Mouse (Mus musculus) ovary, adult 18-20 months (tissue): ENCODE measurements around the gene Nudt14.
A peak's percentile ranks its signal among the peaks of the same experiment; 100 is the strongest.

ENCODE experiments used
- DNase-seq: peaks from one replicate; pipeline ENCODE4 v3.0.0; 2022; ENCODE audit warnings: low spot score, mixed read lengths

Nudt14 gene

DNA sequence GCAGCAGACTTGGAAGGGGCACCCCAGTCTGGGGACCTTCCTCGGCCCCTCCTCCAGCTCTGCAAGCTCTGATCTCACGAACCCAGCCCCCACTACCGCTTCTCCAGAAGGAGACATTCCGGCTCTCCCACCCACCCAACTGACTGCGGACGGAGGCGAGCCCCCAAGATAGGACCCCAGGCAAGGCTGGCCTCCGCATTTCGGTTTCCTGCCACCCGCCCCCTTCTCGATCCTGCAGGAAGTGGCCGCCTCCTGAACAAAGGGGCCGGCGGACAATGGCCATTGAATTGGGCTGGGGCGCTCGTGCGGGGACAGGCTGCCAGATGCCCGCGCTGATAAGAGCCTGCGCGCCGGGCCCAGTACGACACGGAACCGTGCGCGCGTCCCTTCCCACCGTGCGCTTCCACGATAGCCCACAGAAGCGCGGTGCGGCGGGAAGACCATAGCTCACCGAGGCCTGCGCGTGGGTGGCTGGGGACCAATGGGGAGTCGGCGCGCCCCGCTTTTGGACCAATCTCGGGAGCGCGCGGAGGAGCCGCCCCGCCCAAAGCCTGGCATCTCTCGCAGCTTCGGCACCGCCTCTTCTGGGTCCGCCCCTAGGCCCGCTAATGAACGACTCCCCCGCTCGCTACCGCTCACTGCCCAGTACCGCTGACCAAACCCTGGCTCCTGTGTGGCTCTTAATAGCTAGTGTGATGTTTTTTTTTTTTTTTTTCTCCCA is 8.3 kb upstream of the Nudt14 start:
- peak; percentile 86 for DNase-seq

DNA sequence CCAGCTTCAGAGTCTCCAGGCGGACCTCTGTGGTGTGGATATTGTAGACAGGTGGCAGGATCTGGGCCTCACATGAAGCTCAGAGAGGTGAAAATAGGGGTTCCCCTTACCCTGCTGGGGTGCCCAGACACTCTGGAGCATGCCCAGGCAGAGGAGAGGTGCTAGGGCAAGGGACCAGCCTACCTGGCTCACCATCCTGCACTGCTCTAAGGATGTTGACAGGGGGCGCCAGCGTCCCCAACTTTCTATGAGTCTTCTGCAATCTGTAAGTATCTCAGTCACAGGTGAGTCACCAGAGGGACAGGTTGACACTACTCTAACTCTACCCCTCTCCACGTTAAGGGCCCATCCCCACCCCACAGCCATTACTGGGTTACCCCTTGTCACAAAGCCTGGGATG is 5.4 kb upstream of the Nudt14 start:
- no peak for DNase-seq

- no peak for DNase-seq
Observed at GRCm38 (mm10) chr12:112943669-112944068, 1.7 kb upstream of the Nudt14 start.

DNA sequence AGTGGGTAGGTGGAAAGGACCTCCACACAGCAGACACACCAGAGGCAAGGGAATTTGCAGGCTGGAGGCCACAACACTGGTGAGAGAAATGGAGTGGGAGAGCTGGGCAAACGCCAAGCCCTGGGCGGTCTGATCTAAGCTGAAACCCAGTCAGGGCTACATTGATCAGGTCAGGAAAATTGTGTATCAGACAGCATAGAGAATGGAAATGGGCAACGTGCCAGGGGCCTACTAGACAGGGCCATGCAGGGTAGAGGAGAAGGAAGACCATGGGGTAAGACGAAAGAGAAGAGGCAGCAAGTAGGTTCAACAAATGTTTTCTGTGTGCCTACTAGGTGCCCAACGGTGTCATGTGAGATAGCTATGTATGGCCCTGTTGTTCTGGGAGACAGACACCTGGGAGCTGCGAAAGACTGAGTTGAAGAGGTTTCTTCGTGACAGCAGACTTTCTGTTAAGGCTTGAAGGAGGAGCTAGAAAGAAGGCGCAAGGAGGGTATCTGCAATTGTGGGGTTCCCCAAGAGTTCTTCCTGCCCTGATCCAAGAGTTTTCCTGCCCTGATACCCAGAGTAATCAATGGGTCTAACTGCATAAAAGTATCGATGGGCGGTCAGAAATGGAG is 658 bp downstream of the Nudt14 start:
- peak; percentile 23 for DNase-seq

DNA sequence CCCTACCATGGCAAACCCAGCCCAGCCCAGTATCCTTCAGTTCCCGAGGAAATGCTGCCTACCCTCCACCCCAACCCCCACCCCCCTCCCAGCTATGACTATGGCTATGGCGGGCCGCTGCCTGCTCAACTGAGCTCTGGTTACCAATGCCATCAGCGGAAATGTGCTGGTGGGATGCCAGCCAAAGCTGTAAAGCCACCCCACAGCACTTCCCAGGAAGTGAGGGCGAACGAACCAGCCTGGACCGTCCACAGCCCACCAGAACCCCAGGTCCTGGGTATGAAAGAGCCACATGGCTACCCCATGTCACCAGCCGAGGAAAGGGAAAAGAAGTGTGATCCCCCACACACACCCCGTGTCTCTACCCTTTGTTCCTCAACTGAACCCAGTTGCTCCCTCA is 1.2 kb downstream of the Nudt14 start:
- no peak for DNase-seq

- DNase-seq, result no peak
Observed at GRCm38 (mm10) chr12:112940238-112940637, 1.7 kb downstream of the Nudt14 start.

GRCm38 (mm10) chr12:112938873-112939565 is 2.9 kb downstream of the Nudt14 start:
- no peak for DNase-seq

- DNase-seq, result no peak
Observed at GRCm38 (mm10) chr12:112938366-112938765, 3.6 kb downstream of the Nudt14 start.

- no peak for DNase-seq
Observed at GRCm38 (mm10) chr12:112937906-112938305, 4.0 kb downstream of the Nudt14 start.

DNA sequence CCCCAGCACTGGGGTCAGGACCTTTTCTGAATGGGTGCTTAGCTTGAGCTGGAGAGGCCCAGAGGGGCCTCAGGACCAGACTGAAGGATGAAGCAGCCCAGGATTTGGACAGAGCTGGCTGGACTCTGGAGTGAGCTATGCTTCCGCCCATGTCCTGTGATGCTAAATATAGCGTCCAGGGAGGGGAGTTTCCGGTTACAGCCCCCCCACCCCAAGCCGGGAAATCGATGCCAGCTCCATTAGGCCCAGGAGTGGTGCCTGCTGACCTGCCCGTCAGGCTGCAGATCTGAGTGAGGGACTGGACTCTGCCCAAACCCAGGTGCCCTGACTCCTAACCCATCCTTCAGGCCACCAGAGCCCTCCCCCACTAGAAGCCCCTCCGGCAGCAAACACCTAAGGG is 9.3 kb downstream of the Nudt14 start:
- no peak for DNase-seq

GRCm38 (mm10) chr12:112929562-112930352 is 12.2 kb downstream of the Nudt14 start, which contains the start of gene Jag2:
Gene Jag2 (minus strand): TSS chr12:112929776.
- no peak for DNase-seq

DNA sequence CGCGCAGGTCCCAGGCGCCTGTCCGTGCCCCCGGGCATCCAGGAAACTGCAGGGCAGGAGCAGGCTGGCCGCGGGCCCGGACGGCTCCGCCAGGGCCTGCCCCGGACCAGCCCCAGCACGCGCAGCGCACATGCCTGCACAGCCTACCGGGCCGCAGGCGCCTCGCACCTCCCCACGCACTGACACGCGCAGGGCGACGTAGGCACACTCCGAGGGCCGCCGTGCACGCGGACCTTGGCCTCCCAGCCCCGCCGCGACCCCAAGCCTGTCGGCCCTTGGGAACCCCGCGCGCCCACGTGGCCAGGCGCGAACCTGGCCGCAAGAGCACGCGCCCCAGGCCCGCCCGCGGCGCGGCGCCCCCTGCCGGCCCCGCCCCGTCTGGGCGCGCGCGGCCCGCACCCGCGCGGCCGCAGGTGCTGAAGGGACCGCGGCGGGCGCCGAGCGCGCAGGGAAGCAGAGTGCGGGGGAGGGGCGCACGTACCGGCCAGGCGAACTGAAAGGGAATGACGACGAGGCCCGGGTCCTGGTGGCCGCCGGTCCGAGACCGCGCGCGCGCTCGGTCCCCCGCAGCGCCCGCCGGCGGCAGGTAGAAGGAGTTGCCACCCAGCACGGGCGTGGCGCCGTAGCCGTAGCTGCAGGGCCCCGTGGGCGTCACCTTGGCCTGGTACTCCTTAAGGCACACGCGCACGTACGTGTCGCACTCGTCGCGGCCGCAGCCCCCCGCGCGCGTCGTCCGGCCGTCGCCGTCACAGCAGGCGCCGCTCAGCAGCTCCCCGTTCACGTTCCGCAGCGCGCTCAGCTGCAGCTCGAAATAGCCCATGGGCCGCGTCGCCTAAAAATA is 13.3 kb downstream of the Nudt14 start:
- no peak for DNase-seq

GRCm38 (mm10) chr12:112927265-112927664 is 14.7 kb downstream of the Nudt14 start:
- DNase-seq, result no peak

- no peak for DNase-seq
Observed at GRCm38 (mm10) chr12:112925950-112926349, 16.0 kb downstream of the Nudt14 start.

- DNase-seq, result no peak
Observed at GRCm38 (mm10) chr12:112922541-112922940, 19.4 kb downstream of the Nudt14 start.

DNA sequence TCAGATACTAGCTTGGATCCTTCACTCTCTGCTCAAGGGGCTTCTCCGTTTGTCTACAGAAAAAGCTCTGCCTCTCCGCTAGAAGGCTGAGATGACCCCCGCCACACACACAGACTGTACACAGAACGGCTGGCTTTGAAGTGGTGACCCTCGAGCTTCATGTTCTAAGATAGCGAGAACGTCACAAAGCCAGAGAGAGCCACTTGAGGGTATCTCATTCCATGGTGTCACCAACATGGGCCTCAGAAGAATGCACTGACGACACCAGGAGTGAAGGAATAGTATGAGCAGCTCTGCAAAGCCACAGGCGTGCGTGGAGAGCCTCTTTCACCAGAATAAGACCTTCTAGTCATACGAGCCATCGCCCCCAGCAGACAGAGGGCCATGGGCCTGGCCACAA is 20.4 kb downstream of the Nudt14 start:
- no peak for DNase-seq

DNA sequence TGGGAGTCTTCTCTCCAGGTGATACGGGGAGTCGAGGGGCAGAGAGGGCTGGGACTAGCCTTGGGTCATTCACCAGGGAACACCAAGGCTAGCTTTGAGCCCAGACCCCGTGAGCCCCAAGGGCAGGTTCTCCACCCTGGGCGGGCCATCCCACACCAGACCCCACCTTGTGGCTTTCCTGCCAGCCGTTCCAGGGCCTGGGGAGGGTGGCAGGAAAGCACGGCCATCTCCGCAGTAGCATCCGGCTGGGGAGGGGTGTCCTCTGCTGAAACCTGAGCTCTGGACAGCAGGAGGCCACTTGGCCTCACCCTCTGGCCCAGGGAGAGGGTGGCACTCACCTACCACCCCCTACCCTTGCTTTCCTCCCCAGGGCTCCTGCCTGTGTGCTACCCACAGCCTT is 24.0 kb downstream of the Nudt14 start:
- DNase-seq, result no peak

DNA sequence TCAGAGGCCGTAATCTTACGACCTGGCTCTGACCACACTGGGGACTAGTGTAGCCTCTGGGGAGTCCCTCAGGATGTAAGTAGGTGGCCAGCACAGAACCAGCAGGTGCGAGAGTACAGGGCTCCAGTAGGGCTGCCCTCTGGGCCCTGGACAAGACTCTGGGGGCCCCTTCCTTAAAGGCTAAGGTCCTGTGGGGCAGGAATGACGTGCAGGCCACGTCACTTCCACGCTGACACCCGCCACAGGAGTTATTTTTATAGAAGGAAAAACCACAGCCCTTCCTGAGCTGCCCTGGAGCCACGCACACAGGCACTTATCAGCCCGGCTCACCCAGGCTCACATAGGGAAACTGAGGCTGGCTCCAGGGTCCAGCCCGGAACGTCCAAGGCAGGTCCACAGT is 24.4 kb downstream of the Nudt14 start:
- DNase-seq, result no peak

- no peak for DNase-seq
Observed at GRCm38 (mm10) chr12:112916698-112917400, 25.1 kb downstream of the Nudt14 start.

GRCm38 (mm10) chr12:112915587-112915986 is 26.3 kb downstream of the Nudt14 start:
- DNase-seq, result no peak

DNA sequence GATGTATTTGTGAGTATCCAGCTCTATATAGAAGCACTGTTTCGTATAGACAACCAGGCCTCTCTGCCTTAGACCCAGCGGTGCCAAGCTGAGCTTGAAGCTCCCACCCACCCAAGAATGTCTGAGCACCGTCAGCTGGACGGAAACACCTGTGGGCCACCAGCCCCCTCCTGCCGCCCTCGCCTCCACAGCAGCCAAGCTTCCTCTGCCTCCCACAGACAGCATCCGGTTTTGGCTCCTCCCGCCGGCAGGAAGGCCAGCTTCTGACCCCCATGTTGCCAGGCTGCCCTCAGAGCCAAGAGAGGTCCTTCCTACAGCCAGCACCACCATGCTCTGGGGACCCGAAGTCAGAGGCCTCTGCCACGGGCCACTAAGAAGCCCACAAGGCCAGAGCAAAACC is 27.4 kb downstream of the Nudt14 start:
- no peak for DNase-seq
